Mouse (Mus musculus) lung, postnatal 4 days (tissue): ENCODE measurements around the gene Ctu1.
"Not testable (repeated sequence)": the region's sequence is repeated elsewhere in the genome, so short reads cannot be mapped to it uniquely, and the experiment has no call there.

Source experiments
- DNase-seq, 2 experiments: peaks; one replicate each; pipeline ENCODE4 v3.0.0; 2021

Ctu1 gene

GRCm38 (mm10) chr7:43682511-43682910 is 10.7 kb downstream of the Ctu1 start:
- not testable (repeated sequence) for DNase-seq

GRCm38 (mm10) chr7:43685088-43685487 is 13.3 kb downstream of the Ctu1 start:
- peak; percentile 30 to 50 for DNase-seq

GRCm38 (mm10) chr7:43690118-43690517 is 18.3 kb downstream of the Ctu1 start, which contains the start of gene Klk14:
Gene Klk14 (plus strand): TSS chr7:43690418.
- no peak for DNase-seq

- peak; percentile 5 to 29 for DNase-seq
Measured at GRCm38 (mm10) chr7:43710031-43710430, 38.2 kb downstream of the Ctu1 start.

GRCm38 (mm10) chr7:43712267-43712666 is 40.5 kb downstream of the Ctu1 start, which contains the start of gene Klk13:
Gene Klk13 (plus strand): TSS chr7:43712567.
- DNase-seq: no peak

- peak; percentile 5 to 23 for DNase-seq
Measured at GRCm38 (mm10) chr7:43712917-43713316, 41.1 kb downstream of the Ctu1 start.

GRCm38 (mm10) chr7:43713741-43714351 is 42.0 kb downstream of the Ctu1 start:
- DNase-seq: peak; percentile 45 to 62
